ENCODE assay signal across 12 mouse cellular contexts in the genomic region with DNA sequence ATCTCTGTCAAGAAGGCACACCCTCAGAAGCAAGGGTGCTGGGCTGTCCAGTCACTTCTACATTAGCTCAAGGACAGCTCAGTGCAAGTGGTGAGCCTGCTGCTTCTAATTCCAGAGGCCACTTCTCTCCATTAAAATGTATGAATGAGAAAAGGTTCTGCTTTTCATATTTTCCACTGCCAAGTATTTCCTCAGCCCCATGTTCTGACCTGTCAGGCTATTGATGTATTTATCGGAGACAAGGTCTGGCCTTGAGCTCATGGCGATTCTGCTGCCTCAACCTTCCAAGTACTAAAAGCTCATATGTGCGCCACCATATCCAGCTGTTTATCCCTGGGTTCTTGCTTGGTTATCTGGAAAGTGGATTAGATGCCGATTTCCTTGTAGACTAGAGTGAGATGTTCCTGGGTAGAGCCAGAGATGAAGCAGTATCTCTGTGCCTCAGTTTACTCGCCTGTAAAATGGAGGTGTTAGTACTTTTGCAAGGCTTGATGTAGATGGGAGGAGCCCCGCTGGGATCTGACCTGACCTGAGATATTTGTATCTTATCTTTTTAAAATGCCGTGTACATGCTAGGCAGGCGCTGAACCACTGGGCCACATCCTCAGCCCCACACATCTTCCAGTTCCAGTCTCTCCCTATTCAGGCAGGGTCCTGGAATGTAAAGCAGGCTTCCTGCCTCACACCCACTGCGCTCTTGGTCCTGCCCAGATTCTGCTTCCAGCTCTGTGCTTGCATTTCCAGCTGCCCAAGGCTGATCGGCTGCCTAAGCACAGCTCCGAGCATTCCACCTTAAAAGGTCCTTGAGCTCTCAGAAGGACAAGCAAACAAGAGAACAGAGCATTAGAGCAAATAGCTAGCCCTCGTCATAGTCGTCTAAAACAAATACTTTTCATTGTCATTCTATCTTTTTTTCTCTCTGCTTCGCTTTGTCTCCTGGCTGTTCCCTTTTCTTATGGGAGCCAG.
DNase-seq lines count a peak whose midpoint lies in the region; ATAC-seq and TF ChIP-seq lines count a peak whose summit lies in the region.
"Had no signal": no experiment of that assay in that cellular context is flagged by ENCODE, and none has a peak within 500 bp of the region (broad histone marks: within the 10 kb centered on the region; RNA-seq: fewer than 3 reads in every experiment).

No protein-coding gene starts in this region.

- no peak overlapping the region for H3K9ac ChIP-seq in heart, embryonic 15.5 days
- H3K9ac ChIP-seq in lung, postnatal 0 days (replicated peaks; ENCODE audit: low read depth) = no peak overlapping the region
- H3K9ac ChIP-seq in intestine, postnatal 0 days (ENCODE audit: low read depth, low read length) = no peak overlapping the region

- no peaks in the 10 kb centered on the region for H3K27me3 ChIP-seq in heart, embryonic 15.5 days
- no peaks in the 10 kb centered on the region for H3K27me3 ChIP-seq in E14TG2a.4 (ENCODE audit: insufficient read depth, low read length)
- H3K27me3 ChIP-seq in lung, postnatal 0 days (replicated peaks; ENCODE audit: insufficient read depth, low read length) = no peaks in the 10 kb centered on the region
- no peaks in the 10 kb centered on the region for H3K27me3 ChIP-seq in intestine, postnatal 0 days (replicated peaks; ENCODE audit: control insufficient read depth, insufficient read depth, low read length)
- H3K27me3 ChIP-seq: CH12.LX had no signal

- WGBS in heart, embryonic 15.5 days = 47% methylated on average over 14 of the region's 14 CpGs
- 55% methylated on average over 14 of the region's 14 CpGs for WGBS in lung, postnatal 0 days
- WGBS in intestine, postnatal 0 days = 61% methylated on average over 14 of the region's 14 CpGs

- H3K9me3 ChIP-seq in heart, embryonic 15.5 days (replicated peaks) = no peaks in the 10 kb centered on the region
- peaks cover 10% of the 10 kb centered on the region for H3K9me3 ChIP-seq in E14TG2a.4 (ENCODE audit: low read length)
- H3K9me3 ChIP-seq in lung, postnatal 0 days (ENCODE audit: low read length) = no peaks in the 10 kb centered on the region
- H3K9me3 ChIP-seq in intestine, postnatal 0 days (ENCODE audit: control insufficient read depth) = no peaks in the 10 kb centered on the region
- H3K9me3 ChIP-seq: hindbrain, embryonic 10.5 days had no signal

- H3K36me3 ChIP-seq in heart, embryonic 15.5 days = no peaks in the 10 kb centered on the region
- H3K36me3 ChIP-seq in E14TG2a.4 (ENCODE audit: insufficient read depth, low read length) = no peaks in the 10 kb centered on the region
- no peaks in the 10 kb centered on the region for H3K36me3 ChIP-seq in lung, postnatal 0 days (ENCODE audit: insufficient read depth, low read length)
- no peaks in the 10 kb centered on the region for H3K36me3 ChIP-seq in intestine, postnatal 0 days (ENCODE audit: control insufficient read depth, insufficient read depth)
- H3K36me3 ChIP-seq: hindbrain, embryonic 10.5 days had no signal

- no peak for DNase-seq in heart, adult 8-10 months (ENCODE audit: low spot score)
- DNase-seq in ZHBTc4 (ENCODE audit: low read depth, low spot score) = peak; percentile 98
- DNase-seq in lung, postnatal 0 days (ENCODE audit: low spot score) = peak; percentile 82
- DNase-seq in layer of hippocampus, adult 11-12 months (ENCODE audit: low spot score) = no peak
- DNase-seq in urinary bladder, postnatal 14 days (ENCODE audit: low spot score) = no peak
- DNase-seq: cerebellum, postnatal 14 days; left cerebral cortex, postnatal 4 days had no signal

- 0 out of 2 replicates have a peak, but pooled peaks have one; percentile 62 for ATAC-seq in heart, embryonic 15.5 days (replicated peaks; ENCODE audit: insufficient number of reproducible peaks, insufficient read depth, low FRiP score, low read depth)
- peak; percentile 91 for ATAC-seq in lung, postnatal 0 days
- no peak for ATAC-seq in intestine, postnatal 0 days

- H3K4me3 ChIP-seq in heart, embryonic 15.5 days = no peak overlapping the region
- H3K4me3 ChIP-seq in E14TG2a.4 (replicated peaks; ENCODE audit: low read length) = 0 out of 2 replicates have a peak overlapping the region, but pooled peaks have one; percentile 26
- no peak overlapping the region for H3K4me3 ChIP-seq in lung, postnatal 0 days (ENCODE audit: low read depth, low read length)
- H3K4me3 ChIP-seq in intestine, postnatal 0 days (ENCODE audit: low read depth, low read length) = no peak overlapping the region
- H3K4me3 ChIP-seq: hindbrain, embryonic 10.5 days had no signal

- no peak for TF ChIP-seq CTCF in E14TG2a.4 (conservative IDR thresholded peaks at IDR 0.05; ENCODE audit: low read length)
- no peak for TF ChIP-seq CTCF in lung, postnatal 0 days (IDR thresholded peaks at IDR 0.05)
- TF ChIP-seq CTCF in intestine, postnatal 0 days (IDR thresholded peaks at IDR 0.05; ENCODE audit: low read depth) = no peak

- no peak overlapping the region for H3K4me2 ChIP-seq in heart, embryonic 15.5 days
- H3K4me2 ChIP-seq in lung, postnatal 0 days (replicated peaks; ENCODE audit: low read depth, low read length) = no peak overlapping the region
- H3K4me2 ChIP-seq in intestine, postnatal 0 days (replicated peaks; ENCODE audit: low read depth) = no peak overlapping the region

- peaks cover 15% of the 10 kb centered on the region for H3K4me1 ChIP-seq in heart, embryonic 15.5 days (replicated peaks)
- H3K4me1 ChIP-seq in E14TG2a.4 (replicated peaks; ENCODE audit: low read depth, low read length) = peaks cover 36% of the 10 kb centered on the region
- H3K4me1 ChIP-seq in lung, postnatal 0 days (ENCODE audit: insufficient read depth, low read depth, low read length) = peaks cover 15% of the 10 kb centered on the region; the same call in 1 of the 2 replicates
- H3K4me1 ChIP-seq in intestine, postnatal 0 days (replicated peaks; ENCODE audit: control insufficient read depth, insufficient read depth, low read length) = no peaks in the 10 kb centered on the region

- peak; percentile 71 for TF ChIP-seq EP300 in lung, postnatal 0 days (IDR thresholded peaks at IDR 0.05)

- 0 out of 2 replicates have a peak overlapping the region, but pooled peaks have one; percentile 28 for H3K27ac ChIP-seq in heart, embryonic 15.5 days
- H3K27ac ChIP-seq in lung, postnatal 0 days (ENCODE audit: low read length) = peak overlapping the region; percentile 1; the same call in 1 of the 2 replicates
- no peak overlapping the region for H3K27ac ChIP-seq in intestine, postnatal 0 days (ENCODE audit: low read depth, low read length)
- H3K27ac ChIP-seq: hindbrain, embryonic 10.5 days had no signal

Comparison
In these comparisons a context has a peak if more than half of its experiments do, and no peak if none do; other contexts are left out.
1. DNase-seq: peak in ZHBTc4 (single experiment) and lung, postnatal 0 days (single experiment); none in heart, adult 8-10 months (single experiment), layer of hippocampus, adult 11-12 months (single experiment) and urinary bladder, postnatal 14 days (single experiment).